Mouse (Mus musculus): ENCODE results near the gene Il12rb1. TPM values are rescaled to one million over a fixed set of nuclear protein-coding genes. Genes with fewer than 3 reads are reported as not detected.

Il12rb1 gene
- polyA plus RNA-seq, 1 experiment from 2014 or later = not detected

DNA sequence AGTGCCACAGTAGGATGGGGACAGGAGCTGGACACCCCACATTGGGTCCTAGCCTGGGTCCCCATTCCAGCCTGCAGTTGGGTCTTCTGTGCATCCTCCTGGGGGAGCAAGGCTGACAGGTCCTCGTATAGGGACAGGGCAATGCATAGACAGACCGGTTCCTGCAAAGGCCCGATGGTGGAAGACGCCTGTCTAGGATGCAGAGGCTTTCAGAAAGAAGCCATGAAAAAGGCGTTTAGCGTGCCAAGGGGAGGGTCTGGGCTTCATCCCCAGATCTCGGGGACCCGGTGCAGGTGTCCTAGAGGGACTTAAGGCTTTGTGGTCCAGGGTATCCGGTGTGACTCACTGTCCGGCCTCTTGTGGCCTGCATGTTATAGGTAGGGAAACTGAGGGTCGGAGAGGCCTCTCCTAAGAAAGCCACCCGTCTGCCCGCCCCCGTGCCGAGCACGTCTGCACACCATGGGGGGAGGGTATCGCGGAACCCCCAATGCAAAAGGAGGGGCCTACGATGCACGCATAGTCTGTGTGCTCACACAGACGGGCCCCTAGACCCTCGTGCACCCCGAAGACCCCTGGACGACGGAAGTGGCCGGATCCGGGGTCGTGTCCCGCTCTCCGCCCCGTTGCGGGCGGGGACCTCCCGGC is 32.3 kb upstream of the Il12rb1 start:
- Histone ChIP-seq H3K4me3 (ENCODE audit: low read depth, low read length) (peak overlapping the region; percentile 86), H3K4me1 (ENCODE audit: control insufficient read depth, insufficient read depth, low read length) (peaks cover 15% of the 10 kb centered on the region), H3K9me3 (ENCODE audit: control insufficient read depth, low read length) (no peaks in the 10 kb centered on the region), H3K36me3 (ENCODE audit: control insufficient read depth, insufficient read depth, low read length) (peaks cover 19% of the 10 kb centered on the region), H3K4me2 (ENCODE audit: low read depth, severe bottlenecking) (peak overlapping the region; percentile 77), H3K27me3 (ENCODE audit: control insufficient read depth, insufficient read depth, low read length) (no peaks in the 10 kb centered on the region), H3K27ac (replicated peaks; ENCODE audit: low read depth, low read length) (peak overlapping the region; percentile 95), H3K9ac (ENCODE audit: low read length) (peak overlapping the region; percentile 90)
- DNase-seq (ENCODE audit: low spot score) (no peak), ATAC-seq (ENCODE audit: insufficient number of reproducible peaks, low FRiP score, low TSS enrichment, low read depth) (no peak; the same call in 1 of the 2 replicates)
- 3% methylated on average over 34 of the region's 34 CpGs for WGBS

DNA sequence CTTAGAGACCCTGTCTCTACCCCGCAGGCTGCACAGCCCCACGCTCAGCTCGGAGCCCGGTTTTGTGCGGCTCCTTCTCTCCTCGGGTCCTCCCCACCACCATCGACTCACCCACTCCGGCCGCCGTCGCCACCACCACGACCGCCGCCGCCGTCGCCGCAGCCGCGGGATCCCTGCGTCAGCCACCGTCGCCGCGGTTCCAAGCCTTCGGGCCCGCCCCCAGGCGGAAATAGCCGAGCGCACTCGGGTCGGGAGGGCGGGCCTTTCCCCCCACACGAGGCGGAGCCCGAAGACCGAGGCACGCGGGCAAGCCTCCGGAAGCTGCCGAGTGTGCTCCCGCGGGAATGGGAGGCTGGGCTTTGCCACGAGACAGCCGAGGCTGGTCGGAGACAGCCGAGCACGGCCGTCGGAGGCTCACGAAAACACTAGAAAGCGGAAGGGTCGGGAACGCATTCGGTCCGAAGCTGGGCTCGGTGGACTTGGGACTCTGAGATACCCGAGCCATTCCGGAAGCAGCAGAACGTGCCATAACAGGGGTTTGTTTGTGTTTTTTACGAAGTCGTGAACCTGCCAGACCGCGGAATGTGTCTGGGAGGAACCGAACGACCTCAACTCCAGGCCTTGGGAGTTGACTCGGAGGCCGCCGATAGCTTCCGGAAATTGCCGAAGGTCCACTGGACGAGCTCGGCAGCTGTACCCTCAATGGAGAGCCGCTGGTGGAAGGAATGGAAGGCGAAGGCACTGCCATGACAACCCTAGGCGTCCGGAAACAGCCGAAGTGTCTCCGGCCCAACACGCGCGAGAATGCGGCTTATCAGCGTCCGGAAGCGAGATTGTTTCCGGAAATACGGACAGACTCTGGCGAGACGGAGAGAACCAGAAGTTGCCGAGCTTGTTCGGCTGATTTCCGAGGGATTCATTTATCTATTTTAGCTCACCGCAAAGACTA is 31.5 kb upstream of the Il12rb1 start, which contains the start of gene Pik3r2:
TSS of gene Pik3r2 (minus strand) at position 218 of the 949 bp plus-strand sequence.
- Histone ChIP-seq H3K27me3 (ENCODE audit: control insufficient read depth, insufficient read depth, low read length) (no peaks in the 10 kb centered on the region), H3K9me3 (ENCODE audit: control insufficient read depth, low read length) (no peaks in the 10 kb centered on the region), H3K4me2 (ENCODE audit: low read depth, severe bottlenecking) (peak within 1 kb of the TSS; percentile 77), H3K27ac (replicated peaks; ENCODE audit: low read depth, low read length) (peak within 1 kb of the TSS; percentile 95), H3K9ac (ENCODE audit: low read length) (peak within 1 kb of the TSS; percentile 90), H3K4me3 (ENCODE audit: low read depth, low read length) (peak within 1 kb of the TSS; percentile 86), H3K36me3 (ENCODE audit: control insufficient read depth, insufficient read depth, low read length) (peaks cover 16% of the 10 kb centered on the region), H3K4me1 (ENCODE audit: control insufficient read depth, insufficient read depth, low read length) (peaks cover 15% of the 10 kb centered on the region)
- under 1% methylated on average over 93 of the region's 94 CpGs for WGBS
- DNase-seq (ENCODE audit: low spot score) (peak; percentile 99), ATAC-seq (ENCODE audit: insufficient number of reproducible peaks, low FRiP score, low TSS enrichment, low read depth) (peak; percentile 91)

GRCm38 (mm10) chr8:70780093-70780492 is 28.2 kb upstream of the Il12rb1 start:
- no peak overlapping the region for H3K9ac ChIP-seq (ENCODE audit: low read length)
- H3K27ac ChIP-seq (replicated peaks; ENCODE audit: low read depth, low read length) = no peak overlapping the region
- DNase-seq (ENCODE audit: low spot score) (no peak), ATAC-seq (ENCODE audit: insufficient number of reproducible peaks, low FRiP score, low TSS enrichment, low read depth) (no peak)
- no peak overlapping the region for H3K4me2 ChIP-seq (ENCODE audit: low read depth, severe bottlenecking)
- no peaks in the 10 kb centered on the region for H3K27me3 ChIP-seq (ENCODE audit: control insufficient read depth, insufficient read depth, low read length)
- H3K4me1 ChIP-seq (ENCODE audit: control insufficient read depth, insufficient read depth, low read length) = peaks cover 15% of the 10 kb centered on the region
- peaks cover 18% of the 10 kb centered on the region for H3K36me3 ChIP-seq (ENCODE audit: control insufficient read depth, insufficient read depth, low read length)
- no peaks in the 10 kb centered on the region for H3K9me3 ChIP-seq (ENCODE audit: control insufficient read depth, low read length)
- no peak overlapping the region for H3K4me3 ChIP-seq (ENCODE audit: low read depth, low read length)
- WGBS = 81% methylated on average over 11 of the region's 11 CpGs

DNA sequence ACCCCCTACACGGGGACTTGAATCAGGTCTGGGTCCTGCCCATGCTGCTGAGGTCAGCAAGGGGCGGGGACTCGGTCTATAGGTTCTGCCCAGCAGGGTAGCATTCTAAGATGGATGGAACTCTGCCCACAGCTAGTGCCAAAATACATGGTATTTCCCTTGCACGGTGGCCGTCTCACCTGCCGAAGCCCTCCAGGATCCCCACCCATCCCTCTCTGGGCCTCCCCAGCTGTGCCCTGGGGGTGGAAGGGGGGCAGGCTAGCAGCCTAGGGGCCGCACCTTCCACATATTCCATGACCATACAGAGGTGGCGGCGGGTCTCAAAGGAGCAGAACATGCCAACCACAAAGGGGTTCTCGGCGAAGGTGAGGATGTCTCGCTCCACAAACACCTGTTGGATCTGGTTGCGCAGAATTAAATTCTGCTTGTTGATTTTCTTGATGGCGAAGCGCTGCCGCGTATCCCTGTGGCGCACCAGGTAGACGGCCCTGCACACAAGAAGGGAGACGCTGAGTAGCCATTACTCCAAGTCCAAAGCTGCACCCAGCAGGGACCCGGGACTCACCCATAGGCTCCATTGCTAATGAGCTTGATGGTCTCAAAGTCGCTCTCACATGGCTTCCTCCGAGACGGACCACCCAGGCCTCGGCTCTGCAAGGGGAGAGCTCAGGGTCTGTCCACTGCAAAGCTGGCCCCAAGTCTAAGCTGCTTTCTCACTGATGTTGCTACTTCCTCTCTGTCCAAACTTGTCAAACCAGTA is 21.8 kb upstream of the Il12rb1 start:
- Histone ChIP-seq H3K9me3 (ENCODE audit: control insufficient read depth, low read length) (no peaks in the 10 kb centered on the region), H3K4me3 (ENCODE audit: low read depth, low read length) (no peak overlapping the region), H3K4me2 (ENCODE audit: low read depth, severe bottlenecking) (no peak overlapping the region), H3K27ac (replicated peaks; ENCODE audit: low read depth, low read length) (no peak overlapping the region), H3K9ac (ENCODE audit: low read length) (no peak overlapping the region), H3K4me1 (ENCODE audit: control insufficient read depth, insufficient read depth, low read length) (peaks cover 14% of the 10 kb centered on the region), H3K36me3 (ENCODE audit: control insufficient read depth, insufficient read depth, low read length) (peaks cover 9% of the 10 kb centered on the region; the same call in 1 of the 2 replicates), H3K27me3 (ENCODE audit: control insufficient read depth, insufficient read depth, low read length) (no peaks in the 10 kb centered on the region)
- 87% methylated on average over 25 of the region's 25 CpGs for WGBS
- DNase-seq (ENCODE audit: low spot score) (no peak), ATAC-seq (ENCODE audit: insufficient number of reproducible peaks, low FRiP score, low TSS enrichment, low read depth) (no peak)

DNA sequence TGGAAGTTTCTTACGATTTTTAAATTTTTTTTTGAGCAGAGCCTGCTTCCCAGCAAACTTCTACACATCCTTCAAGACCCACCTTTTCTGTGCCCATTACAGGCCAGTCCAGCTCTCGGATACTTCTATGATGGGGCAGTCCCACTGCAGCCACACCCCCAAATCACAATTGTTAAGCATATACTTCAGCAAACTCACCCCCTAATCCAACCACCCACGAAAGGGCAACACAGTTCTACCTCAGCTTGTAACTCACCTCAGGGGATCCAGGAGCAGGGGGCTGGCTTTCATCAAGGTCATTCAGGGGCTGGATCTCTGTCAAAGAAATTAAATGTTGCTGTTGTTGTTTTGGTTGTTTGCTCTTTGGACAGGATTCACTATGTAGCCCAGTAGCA is 21.2 kb upstream of the Il12rb1 start:
- Histone ChIP-seq H3K9ac (ENCODE audit: low read length) (no peak overlapping the region), H3K36me3 (ENCODE audit: control insufficient read depth, insufficient read depth, low read length) (peaks cover 9% of the 10 kb centered on the region; the same call in 1 of the 2 replicates), H3K4me1 (ENCODE audit: control insufficient read depth, insufficient read depth, low read length) (peaks cover 17% of the 10 kb centered on the region), H3K4me3 (ENCODE audit: low read depth, low read length) (no peak overlapping the region), H3K4me2 (ENCODE audit: low read depth, severe bottlenecking) (no peak overlapping the region), H3K27me3 (ENCODE audit: control insufficient read depth, insufficient read depth, low read length) (no peaks in the 10 kb centered on the region), H3K9me3 (ENCODE audit: control insufficient read depth, low read length) (no peaks in the 10 kb centered on the region), H3K27ac (replicated peaks; ENCODE audit: low read depth, low read length) (no peak overlapping the region)
- no peak for ATAC-seq (ENCODE audit: insufficient number of reproducible peaks, low FRiP score, low TSS enrichment, low read depth)
- no peak for DNase-seq (ENCODE audit: low spot score)
- 87% methylated on average over 3 of the region's 3 CpGs for WGBS

- ATAC-seq (ENCODE audit: insufficient number of reproducible peaks, low FRiP score, low TSS enrichment, low read depth) (no peak), DNase-seq (ENCODE audit: low spot score) (peak; percentile 84)
- no peaks in the 10 kb centered on the region for H3K27me3 ChIP-seq (ENCODE audit: control insufficient read depth, insufficient read depth, low read length)
- 0 out of 2 replicates have a peak overlapping the region, but pooled peaks have one; percentile 5 for H3K4me3 ChIP-seq (ENCODE audit: low read depth, low read length)
- H3K4me2 ChIP-seq (ENCODE audit: low read depth, severe bottlenecking) = peak overlapping the region; percentile 28; the same call in 1 of the 2 replicates
- H3K9me3 ChIP-seq (ENCODE audit: control insufficient read depth, low read length) = no peaks in the 10 kb centered on the region
- H3K36me3 ChIP-seq (ENCODE audit: control insufficient read depth, insufficient read depth, low read length) = peaks cover 6% of the 10 kb centered on the region; the same call in 1 of the 2 replicates
- peaks cover 24% of the 10 kb centered on the region for H3K4me1 ChIP-seq (ENCODE audit: control insufficient read depth, insufficient read depth, low read length)
- no peak overlapping the region for H3K9ac ChIP-seq (ENCODE audit: low read length)
- 14% methylated on average over 30 of the region's 30 CpGs for WGBS
- H3K27ac ChIP-seq (replicated peaks; ENCODE audit: low read depth, low read length) = no peak overlapping the region
Measured at GRCm38 (mm10) chr8:70787941-70788667, 20.1 kb upstream of the Il12rb1 start.

GRCm38 (mm10) chr8:70789046-70789445 is 19.2 kb upstream of the Il12rb1 start:
- H3K36me3 ChIP-seq (ENCODE audit: control insufficient read depth, insufficient read depth, low read length) = peaks cover 6% of the 10 kb centered on the region; the same call in 1 of the 2 replicates

More at GRCm38 (mm10) chr8:70789046-70789445, 19.2 kb upstream of the Il12rb1 start:
- DNase-seq (ENCODE audit: low spot score) (no peak), ATAC-seq (ENCODE audit: insufficient number of reproducible peaks, low FRiP score, low TSS enrichment, low read depth) (no peak)
- 72% methylated on average over 10 of the region's 10 CpGs for WGBS
- H3K27ac ChIP-seq (replicated peaks; ENCODE audit: low read depth, low read length) = no peak overlapping the region
- H3K4me2 ChIP-seq (ENCODE audit: low read depth, severe bottlenecking) = no peak overlapping the region
- H3K27me3 ChIP-seq (ENCODE audit: control insufficient read depth, insufficient read depth, low read length) = no peaks in the 10 kb centered on the region
- H3K9ac ChIP-seq (ENCODE audit: low read length) = no peak overlapping the region
- peaks cover 28% of the 10 kb centered on the region for H3K4me1 ChIP-seq (ENCODE audit: control insufficient read depth, insufficient read depth, low read length)
- no peaks in the 10 kb centered on the region for H3K9me3 ChIP-seq (ENCODE audit: control insufficient read depth, low read length)
- no peak overlapping the region for H3K4me3 ChIP-seq (ENCODE audit: low read depth, low read length)
